Mouse (Mus musculus): Measurements from ENCODE around the gene Actr8. TPM values are rescaled to one million over a fixed set of nuclear protein-coding genes. Genes with fewer than 3 reads are reported as not detected.

The Actr8 gene
- total and polyA plus RNA-seq, 2 experiments from 2014 or later, result 43.7 to 49.0 TPM

- Histone ChIP-seq H3K9me3 (ENCODE audit: low read length) (no peaks in the 10 kb centered on the region), H3K27me3 (ENCODE audit: insufficient read depth, low read length) (no peaks in the 10 kb centered on the region; the same call in 1 of the 2 replicates), H3K4me1 (ENCODE audit: insufficient read depth, low read length) (no peaks in the 10 kb centered on the region), H3K4me3 (ENCODE audit: low read depth, low read length) (no peak overlapping the region), H3K27ac (ENCODE audit: low read depth, low read length) (no peak overlapping the region), H3K4me2 (ENCODE audit: low read depth, low read length, poor library complexity, severe bottlenecking) (no peak overlapping the region), H3K9ac (replicated peaks; ENCODE audit: low read length, poor library complexity, severe bottlenecking) (no peak overlapping the region), H3K36me3 (ENCODE audit: insufficient read depth, low read length) (no peaks in the 10 kb centered on the region)
- no peak for TF ChIP-seq CTCF (IDR thresholded peaks at IDR 0.05)
- no peak for ATAC-seq (ENCODE audit: low FRiP score)
- WGBS, result 71% methylated on average over 10 of the region's 10 CpGs
- no peak for DNase-seq (ENCODE audit: low spot score)
Measured at GRCm38 (mm10) chr14:30014487-30014886, 36.4 kb downstream of the Actr8 start.

- Histone ChIP-seq H3K4me2 (ENCODE audit: low read depth, low read length, poor library complexity, severe bottlenecking) (no peak overlapping the region), H3K27me3 (ENCODE audit: insufficient read depth, low read length) (no peaks in the 10 kb centered on the region; the same call in 1 of the 2 replicates), H3K4me1 (ENCODE audit: insufficient read depth, low read length) (no peaks in the 10 kb centered on the region), H3K4me3 (ENCODE audit: low read depth, low read length) (no peak overlapping the region), H3K9me3 (ENCODE audit: low read length) (no peaks in the 10 kb centered on the region), H3K36me3 (ENCODE audit: insufficient read depth, low read length) (no peaks in the 10 kb centered on the region), H3K27ac (ENCODE audit: low read depth, low read length) (no peak overlapping the region), H3K9ac (replicated peaks; ENCODE audit: low read length, poor library complexity, severe bottlenecking) (no peak overlapping the region)
- ATAC-seq (ENCODE audit: low FRiP score) (no peak), DNase-seq (ENCODE audit: low spot score) (no peak)
- no peak for TF ChIP-seq CTCF (IDR thresholded peaks at IDR 0.05)
- WGBS, result 83% methylated on average over 1 of the region's 1 CpGs
Measured at GRCm38 (mm10) chr14:30015008-30015407, 36.9 kb downstream of the Actr8 start.

GRCm38 (mm10) chr14:30016666-30017065 lies 38.5 kb downstream of the Actr8 start:
- H3K4me2 ChIP-seq (ENCODE audit: low read depth, low read length, poor library complexity, severe bottlenecking), result no peak overlapping the region
- 93% methylated on average over 5 of the region's 5 CpGs for WGBS
- no peak for TF ChIP-seq CTCF (IDR thresholded peaks at IDR 0.05)

GRCm38 (mm10) chr14:30017794-30018462 lies 39.8 kb downstream of the Actr8 start:
- ATAC-seq (ENCODE audit: low FRiP score) (no peak), DNase-seq (ENCODE audit: low spot score) (no peak)
- no peak for TF ChIP-seq CTCF (IDR thresholded peaks at IDR 0.05)
- H3K27me3 ChIP-seq (ENCODE audit: insufficient read depth, low read length), result no peaks in the 10 kb centered on the region
- WGBS, result 95% methylated on average over 8 of the region's 8 CpGs
- H3K4me3 ChIP-seq (ENCODE audit: low read depth, low read length), result no peak overlapping the region
- H3K36me3 ChIP-seq (ENCODE audit: insufficient read depth, low read length), result no peaks in the 10 kb centered on the region
- no peak overlapping the region for H3K9ac ChIP-seq (replicated peaks; ENCODE audit: low read length, poor library complexity, severe bottlenecking)
- H3K27ac ChIP-seq (ENCODE audit: low read depth, low read length), result no peak overlapping the region
- no peak overlapping the region for H3K4me2 ChIP-seq (ENCODE audit: low read depth, low read length, poor library complexity, severe bottlenecking)
- H3K9me3 ChIP-seq (ENCODE audit: low read length), result no peaks in the 10 kb centered on the region
- H3K4me1 ChIP-seq (ENCODE audit: insufficient read depth, low read length), result no peaks in the 10 kb centered on the region

More at GRCm38 (mm10) chr14:30016666-30017065, 38.5 kb downstream of the Actr8 start:
- Histone ChIP-seq H3K4me1 (ENCODE audit: insufficient read depth, low read length) (no peaks in the 10 kb centered on the region), H3K27me3 (ENCODE audit: insufficient read depth, low read length) (no peaks in the 10 kb centered on the region), H3K36me3 (ENCODE audit: insufficient read depth, low read length) (no peaks in the 10 kb centered on the region), H3K27ac (ENCODE audit: low read depth, low read length) (no peak overlapping the region), H3K9me3 (ENCODE audit: low read length) (no peaks in the 10 kb centered on the region), H3K9ac (replicated peaks; ENCODE audit: low read length, poor library complexity, severe bottlenecking) (no peak overlapping the region), H3K4me3 (ENCODE audit: low read depth, low read length) (no peak overlapping the region)
- no peak for DNase-seq (ENCODE audit: low spot score)
- ATAC-seq (ENCODE audit: low FRiP score), result no peak

GRCm38 (mm10) chr14:30018463-30018801 lies 40.3 kb downstream of the Actr8 start:
- Histone ChIP-seq H3K27me3 (ENCODE audit: insufficient read depth, low read length) (no peaks in the 10 kb centered on the region), H3K9ac (replicated peaks; ENCODE audit: low read length, poor library complexity, severe bottlenecking) (no peak overlapping the region), H3K27ac (ENCODE audit: low read depth, low read length) (no peak overlapping the region), H3K4me3 (ENCODE audit: low read depth, low read length) (no peak overlapping the region), H3K4me1 (ENCODE audit: insufficient read depth, low read length) (no peaks in the 10 kb centered on the region), H3K9me3 (ENCODE audit: low read length) (no peaks in the 10 kb centered on the region), H3K4me2 (ENCODE audit: low read depth, low read length, poor library complexity, severe bottlenecking) (no peak overlapping the region), H3K36me3 (ENCODE audit: insufficient read depth, low read length) (no peaks in the 10 kb centered on the region)
- no peak for TF ChIP-seq CTCF (IDR thresholded peaks at IDR 0.05)
- no peak for DNase-seq (ENCODE audit: low spot score)
- no peak for ATAC-seq (ENCODE audit: low FRiP score)
- WGBS, result 93% methylated on average over 4 of the region's 4 CpGs

- no peak overlapping the region for H3K27ac ChIP-seq (ENCODE audit: low read depth, low read length)
- no peaks in the 10 kb centered on the region for H3K4me1 ChIP-seq (ENCODE audit: insufficient read depth, low read length)
- no peak overlapping the region for H3K9ac ChIP-seq (replicated peaks; ENCODE audit: low read length, poor library complexity, severe bottlenecking)
- DNase-seq (ENCODE audit: low spot score), result no peak
- no peak overlapping the region for H3K4me2 ChIP-seq (ENCODE audit: low read depth, low read length, poor library complexity, severe bottlenecking)
- WGBS, result 96% methylated on average over 6 of the region's 6 CpGs
- H3K36me3 ChIP-seq (ENCODE audit: insufficient read depth, low read length), result no peaks in the 10 kb centered on the region
- no peaks in the 10 kb centered on the region for H3K27me3 ChIP-seq (ENCODE audit: insufficient read depth, low read length)
- no peak for TF ChIP-seq CTCF (IDR thresholded peaks at IDR 0.05)
- no peak for ATAC-seq (ENCODE audit: low FRiP score)
- H3K4me3 ChIP-seq (ENCODE audit: low read depth, low read length), result no peak overlapping the region
- H3K9me3 ChIP-seq (ENCODE audit: low read length), result no peaks in the 10 kb centered on the region
Measured at GRCm38 (mm10) chr14:30018846-30019245, 40.7 kb downstream of the Actr8 start.

All from midbrain, postnatal 0 days (tissue).